8 mouse cellular contexts compared by ENCODE assay signal in the genomic region with DNA sequence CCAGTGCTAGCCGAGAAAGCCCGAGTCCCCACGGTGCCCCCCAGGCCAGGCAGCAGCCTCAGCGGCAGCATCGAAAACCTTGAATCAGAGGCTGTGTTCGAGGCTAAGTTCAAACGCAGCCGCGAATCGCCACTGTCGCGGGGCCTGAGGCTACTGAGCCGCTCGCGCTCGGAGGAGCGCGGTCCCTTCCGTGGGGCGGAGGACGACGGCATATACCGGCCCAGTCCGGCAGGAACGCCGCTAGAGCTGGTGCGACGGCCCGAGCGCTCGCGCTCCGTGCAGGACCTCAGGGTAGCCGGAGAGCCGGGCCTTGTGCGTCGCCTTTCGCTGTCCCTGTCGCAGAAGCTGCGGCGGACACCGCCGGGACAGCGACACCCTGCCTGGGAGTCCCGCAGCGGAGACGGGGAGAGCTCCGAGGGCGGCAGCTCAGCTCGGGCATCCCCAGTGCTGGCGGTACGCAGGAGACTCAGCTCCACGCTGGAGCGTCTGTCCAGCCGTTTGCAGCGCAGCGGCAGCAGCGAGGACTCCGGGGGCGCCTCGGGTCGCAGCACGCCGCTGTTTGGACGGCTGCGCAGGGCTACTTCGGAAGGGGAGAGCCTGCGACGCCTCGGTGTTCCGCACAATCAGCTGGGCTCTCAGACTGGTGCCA. TPM values are rescaled to one million over a fixed set of nuclear protein-coding genes. Genes with fewer than 3 reads are reported as not detected.
DNase-seq lines count a peak whose midpoint lies in the region; ATAC-seq and TF ChIP-seq lines count a peak whose summit lies in the region.

No protein-coding gene starts in this region.

- H3K4me1 ChIP-seq in heart, embryonic 12.5 days (replicated peaks): peaks cover 44% of the 10 kb centered on the region
- peaks cover 38% of the 10 kb centered on the region for H3K4me1 ChIP-seq in hindbrain, embryonic 12.5 days
- peaks cover 11% of the 10 kb centered on the region for H3K4me1 ChIP-seq in liver, embryonic 15.5 days (replicated peaks)
- H3K4me1 ChIP-seq in stomach, embryonic 16.5 days (ENCODE audit: control insufficient read depth, insufficient read depth, low read length): peaks cover 4% of the 10 kb centered on the region; the same call in 1 of the 2 replicates

- peak overlapping the region; percentile 68 for H3K4me2 ChIP-seq in heart, embryonic 12.5 days
- peak overlapping the region; percentile 58 for H3K4me2 ChIP-seq in hindbrain, embryonic 12.5 days (replicated peaks)
- H3K4me2 ChIP-seq in liver, embryonic 15.5 days: peak overlapping the region; percentile 52
- H3K4me2 ChIP-seq in stomach, embryonic 16.5 days (ENCODE audit: low read depth, low read length): peak overlapping the region; percentile 53

- DNase-seq in heart, postnatal 25 days (ENCODE audit: low spot score): no peak
- DNase-seq in brain, embryonic 14.5 days (ENCODE audit: low read depth): peak; percentile 54
- no peak for DNase-seq in left cerebral cortex, postnatal 25 days (ENCODE audit: low spot score in 2 of 2)
- DNase-seq in urinary bladder, postnatal 25 days (ENCODE audit: low spot score): no peak

- WGBS in heart, embryonic 12.5 days: 5% methylated on average over 71 of the region's 71 CpGs
- 1% methylated on average over 71 of the region's 71 CpGs for WGBS in hindbrain, embryonic 12.5 days
- WGBS in liver, embryonic 15.5 days (ENCODE audit: insufficient replicate concordance): 3% methylated on average over 71 of the region's 71 CpGs
- WGBS in stomach, embryonic 16.5 days: 8% methylated on average over 71 of the region's 71 CpGs

- TF ChIP-seq POLR2A in brain, embryonic 14.5 days (IDR thresholded peaks at IDR 0.05; ENCODE audit: borderline replicate concordance, extremely low read depth, insufficient read depth, insufficient read length, poor library complexity, severe bottlenecking): no peak

- H3K9ac ChIP-seq in heart, embryonic 12.5 days: peak overlapping the region; percentile 61
- H3K9ac ChIP-seq in hindbrain, embryonic 12.5 days: peak overlapping the region; percentile 56
- no peak overlapping the region for H3K9ac ChIP-seq in liver, embryonic 15.5 days
- peak overlapping the region; percentile 47 for H3K9ac ChIP-seq in stomach, embryonic 16.5 days (ENCODE audit: low read length)

- TF ChIP-seq CTCF in brain, embryonic 14.5 days (IDR thresholded peaks at IDR 0.05; ENCODE audit: borderline replicate concordance, extremely low read depth, insufficient read depth, insufficient read length): no peak

- intact Hi-C loops in heart, postnatal 25 days (cut with DNase I): no loop called here
- intact Hi-C loops in left cerebral cortex, postnatal 25 days (cut with DNase I): no loop called here

- ATAC-seq in heart, embryonic 12.5 days (ENCODE audit: insufficient number of reproducible peaks, low FRiP score): 0 out of 2 replicates have a peak, but pooled peaks have one; percentile 31
- ATAC-seq in hindbrain, embryonic 12.5 days (ENCODE audit: low FRiP score): peak; percentile 33
- peak; percentile 25; the same call in 1 of the 2 replicates for ATAC-seq in liver, embryonic 15.5 days (ENCODE audit: insufficient read depth)
- ATAC-seq in stomach, embryonic 16.5 days (ENCODE audit: insufficient read depth, low FRiP score): 0 out of 2 replicates have a peak, but pooled peaks have one; percentile 22

- H3K36me3 ChIP-seq in heart, embryonic 12.5 days: peaks cover 72% of the 10 kb centered on the region
- H3K36me3 ChIP-seq in hindbrain, embryonic 12.5 days: 0 out of 2 replicates have a peak, but pooled peaks cover 4% of the 10 kb centered on the region
- H3K36me3 ChIP-seq in liver, embryonic 15.5 days (replicated peaks): no peaks in the 10 kb centered on the region
- no peaks in the 10 kb centered on the region for H3K36me3 ChIP-seq in stomach, embryonic 16.5 days (ENCODE audit: control insufficient read depth, insufficient read depth, low read length)

- H3K4me3 ChIP-seq in heart, embryonic 12.5 days: peak overlapping the region; percentile 30
- peak overlapping the region; percentile 38 for H3K4me3 ChIP-seq in hindbrain, embryonic 12.5 days
- peak overlapping the region; percentile 23; the same call in 1 of the 2 replicates for H3K4me3 ChIP-seq in liver, embryonic 15.5 days (replicated peaks)
- H3K4me3 ChIP-seq in stomach, embryonic 16.5 days (replicated peaks; ENCODE audit: low read length): peak overlapping the region; percentile 30

- no peak overlapping the region; the same call in 1 of the 2 replicates for H3K27ac ChIP-seq in heart, embryonic 12.5 days (ENCODE audit: poor library complexity, severe bottlenecking)
- H3K27ac ChIP-seq in hindbrain, embryonic 12.5 days: no peak overlapping the region
- no peak overlapping the region for H3K27ac ChIP-seq in liver, embryonic 15.5 days (replicated peaks)
- no peak overlapping the region for H3K27ac ChIP-seq in stomach, embryonic 16.5 days (ENCODE audit: low read length)

- H3K27me3 ChIP-seq in heart, embryonic 12.5 days (replicated peaks): peaks cover 27% of the 10 kb centered on the region
- H3K27me3 ChIP-seq in hindbrain, embryonic 12.5 days: peaks cover 52% of the 10 kb centered on the region
- peaks cover 76% of the 10 kb centered on the region for H3K27me3 ChIP-seq in liver, embryonic 15.5 days
- H3K27me3 ChIP-seq in stomach, embryonic 16.5 days (ENCODE audit: control insufficient read depth, insufficient read depth, low read length): peaks cover 35% of the 10 kb centered on the region

- no peaks in the 10 kb centered on the region for H3K9me3 ChIP-seq in heart, embryonic 12.5 days (replicated peaks)
- H3K9me3 ChIP-seq in hindbrain, embryonic 12.5 days (replicated peaks): no peaks in the 10 kb centered on the region
- H3K9me3 ChIP-seq in liver, embryonic 15.5 days (replicated peaks): no peaks in the 10 kb centered on the region
- no peaks in the 10 kb centered on the region for H3K9me3 ChIP-seq in stomach, embryonic 16.5 days (replicated peaks; ENCODE audit: control insufficient read depth, low read length)

RNA-seq across cellular contexts. Expression of gene Gmppa, which starts 12.8 kb away (rescaled TPM):
- polyA plus RNA-seq in heart, embryonic 12.5 days (2016; fragmentation: Nextera tagmentation; extraction: Ambion mirVana): 67.7 and 69.1 TPM in 2 replicates
- 10 to 100 TPM; 36.6 to 37.3 TPM for total RNA-seq in heart, postnatal 25 days (2021)
- 98.7 and 144 TPM in 2 replicates for polyA plus RNA-seq in brain, embryonic 14.5 days (2012; rRNA removed)
- 73.1 and 74.1 TPM in 2 replicates for polyA plus RNA-seq in hindbrain, embryonic 12.5 days (2016; fragmentation: Nextera tagmentation; extraction: Ambion mirVana)
- 33.8 and 35.2 TPM in 2 replicates for polyA plus RNA-seq in liver, embryonic 15.5 days (2015; fragmentation: Nextera tagmentation; extraction: Ambion mirVana)
- polyA plus RNA-seq in stomach, embryonic 16.5 days (2015; fragmentation: Nextera tagmentation; extraction: Ambion mirVana): 104 and 127 TPM in 2 replicates
- 10 to 100 TPM; 58.8 to 61.0 TPM for total RNA-seq in left cerebral cortex, postnatal 25 days (2021)

RNA-seq across cellular contexts. Expression of gene Asic4, which starts 27.3 kb away (rescaled TPM):
- 0.24 and 0.33 TPM in 2 replicates for polyA plus RNA-seq in heart, embryonic 12.5 days (2016; fragmentation: Nextera tagmentation; extraction: Ambion mirVana)
- not detected for total RNA-seq in heart, postnatal 25 days (2021)
- polyA plus RNA-seq in brain, embryonic 14.5 days (2012; rRNA removed): 23.3 and 41.3 TPM in 2 replicates
- 18.3 and 19.0 TPM in 2 replicates for polyA plus RNA-seq in hindbrain, embryonic 12.5 days (2016; fragmentation: Nextera tagmentation; extraction: Ambion mirVana)
- 0.05 TPM in 1 of 2 replicates, not detected in the other for polyA plus RNA-seq in liver, embryonic 15.5 days (2015; fragmentation: Nextera tagmentation; extraction: Ambion mirVana)
- polyA plus RNA-seq in stomach, embryonic 16.5 days (2015; fragmentation: Nextera tagmentation; extraction: Ambion mirVana): 1.3 and 1.4 TPM in 2 replicates
- total RNA-seq in left cerebral cortex, postnatal 25 days (2021): 10 to 100 TPM; 10.4 to 20.6 TPM

RNA-seq across cellular contexts. Expression of gene Speg, which starts 47.9 kb away (rescaled TPM):
- 61.5 and 67.4 TPM in 2 replicates for polyA plus RNA-seq in heart, embryonic 12.5 days (2016; fragmentation: Nextera tagmentation; extraction: Ambion mirVana)
- total RNA-seq in heart, postnatal 25 days (2021): 100 to 1,000 TPM; 141 to 144 TPM
- polyA plus RNA-seq in brain, embryonic 14.5 days (2012; rRNA removed): 49.2 and 56.1 TPM in 2 replicates
- polyA plus RNA-seq in hindbrain, embryonic 12.5 days (2016; fragmentation: Nextera tagmentation; extraction: Ambion mirVana): 19.1 and 19.7 TPM in 2 replicates
- polyA plus RNA-seq in liver, embryonic 15.5 days (2015; fragmentation: Nextera tagmentation; extraction: Ambion mirVana): 8.7 and 9.4 TPM in 2 replicates
- 41.1 and 41.2 TPM in 2 replicates for polyA plus RNA-seq in stomach, embryonic 16.5 days (2015; fragmentation: Nextera tagmentation; extraction: Ambion mirVana)
- total RNA-seq in left cerebral cortex, postnatal 25 days (2021): 100 to 1,000 TPM; 192 to 208 TPM

RNA-seq across cellular contexts. Expression of gene Chpf, which starts 56.2 kb away (rescaled TPM):
- polyA plus RNA-seq in heart, embryonic 12.5 days (2016; fragmentation: Nextera tagmentation; extraction: Ambion mirVana): 35.2 and 37.8 TPM in 2 replicates
- 10 to 100 TPM; 26.4 to 28.2 TPM for total RNA-seq in heart, postnatal 25 days (2021)
- 71.7 and 78.3 TPM in 2 replicates for polyA plus RNA-seq in brain, embryonic 14.5 days (2012; rRNA removed)
- 39.2 and 41.5 TPM in 2 replicates for polyA plus RNA-seq in hindbrain, embryonic 12.5 days (2016; fragmentation: Nextera tagmentation; extraction: Ambion mirVana)
- polyA plus RNA-seq in liver, embryonic 15.5 days (2015; fragmentation: Nextera tagmentation; extraction: Ambion mirVana): 4.0 and 4.3 TPM in 2 replicates
- polyA plus RNA-seq in stomach, embryonic 16.5 days (2015; fragmentation: Nextera tagmentation; extraction: Ambion mirVana): 28.0 and 28.1 TPM in 2 replicates
- 10 to 100 TPM; 82.1 to 82.4 TPM for total RNA-seq in left cerebral cortex, postnatal 25 days (2021)

RNA-seq across cellular contexts. Expression of gene Tmem198, which starts 56.4 kb away (rescaled TPM):
- polyA plus RNA-seq in heart, embryonic 12.5 days (2016; fragmentation: Nextera tagmentation; extraction: Ambion mirVana): 0.41 and 0.49 TPM in 2 replicates
- total RNA-seq in heart, postnatal 25 days (2021): under 1 TPM; 0.42 to 0.61 TPM
- 46.9 and 57.2 TPM in 2 replicates for polyA plus RNA-seq in brain, embryonic 14.5 days (2012; rRNA removed)
- polyA plus RNA-seq in hindbrain, embryonic 12.5 days (2016; fragmentation: Nextera tagmentation; extraction: Ambion mirVana): 25.3 and 25.7 TPM in 2 replicates
- polyA plus RNA-seq in liver, embryonic 15.5 days (2015; fragmentation: Nextera tagmentation; extraction: Ambion mirVana): 0.06 and 0.15 TPM in 2 replicates
- 1.6 and 2.1 TPM in 2 replicates for polyA plus RNA-seq in stomach, embryonic 16.5 days (2015; fragmentation: Nextera tagmentation; extraction: Ambion mirVana)
- total RNA-seq in left cerebral cortex, postnatal 25 days (2021): 100 to 1,000 TPM in 1 of 2 experiments, 10 to 100 TPM in 1; 92.9 to 111 TPM
